Mouse (Mus musculus): ENCODE measurements around the gene Cdc123.
"Not testable (repeated sequence)": the region's sequence is repeated elsewhere in the genome, so short reads cannot be mapped to it uniquely, and the experiment has no call there.

Gene Cdc123

GRCm38 (mm10) chr2:5844873-5845631 is at the start of gene Cdc123, which contains the start of gene Nudt5:
Gene Cdc123, minus strand, starts transcription at chr2:5845164.
Gene Nudt5, plus strand, starts transcription at chr2:5845019.
- peak; percentile 89 for DNase-seq (ENCODE audit: low read depth, low spot score)

- no peak for DNase-seq (ENCODE audit: low read depth, low spot score)
Observed at GRCm38 (mm10) chr2:5894296-5894695, 49.3 kb upstream of the Cdc123 start.

- no peak for DNase-seq (ENCODE audit: low read depth, low spot score)
Observed at GRCm38 (mm10) chr2:5889412-5889811, 44.4 kb upstream of the Cdc123 start.

- DNase-seq (ENCODE audit: low read depth, low spot score), result no peak
Observed at GRCm38 (mm10) chr2:5888865-5889264, 43.9 kb upstream of the Cdc123 start.

GRCm38 (mm10) chr2:5877446-5877845 is 32.5 kb upstream of the Cdc123 start:
- DNase-seq (ENCODE audit: low read depth, low spot score), result no peak

GRCm38 (mm10) chr2:5869746-5870145 is 24.8 kb upstream of the Cdc123 start:
- no peak for DNase-seq (ENCODE audit: low read depth, low spot score)

- DNase-seq (ENCODE audit: low read depth, low spot score), result no peak
Observed at GRCm38 (mm10) chr2:5867681-5868080, 22.7 kb upstream of the Cdc123 start.

- DNase-seq (ENCODE audit: low read depth, low spot score), result no peak
Observed at GRCm38 (mm10) chr2:5862834-5863233, 17.9 kb upstream of the Cdc123 start, which contains the start of gene Gm13199. Gene Gm13199, minus strand, starts transcription at chr2:5862934.

GRCm38 (mm10) chr2:5851866-5852265 is 6.9 kb upstream of the Cdc123 start:
- no peak for DNase-seq (ENCODE audit: low read depth, low spot score)

GRCm38 (mm10) chr2:5851116-5851515 is 6.2 kb upstream of the Cdc123 start:
- DNase-seq (ENCODE audit: low read depth, low spot score), result no peak

- no peak for DNase-seq (ENCODE audit: low read depth, low spot score)
Observed at GRCm38 (mm10) chr2:5845826-5846225, 862 bp upstream of the Cdc123 start.

GRCm38 (mm10) chr2:5844181-5844872 is 637 bp downstream of the Cdc123 start:
- no peak for DNase-seq (ENCODE audit: low read depth, low spot score)

- DNase-seq (ENCODE audit: low read depth, low spot score), result no peak
Observed at GRCm38 (mm10) chr2:5840815-5841214, 4.1 kb downstream of the Cdc123 start.

GRCm38 (mm10) chr2:5825265-5825913 is 19.6 kb downstream of the Cdc123 start:
- no peak for DNase-seq (ENCODE audit: low read depth, low spot score)

- DNase-seq (ENCODE audit: low read depth, low spot score), result no peak
Observed at GRCm38 (mm10) chr2:5824685-5825084, 20.3 kb downstream of the Cdc123 start.

GRCm38 (mm10) chr2:5824213-5824612 is 20.8 kb downstream of the Cdc123 start:
- DNase-seq (ENCODE audit: low read depth, low spot score), result peak; percentile 16

- no peak for DNase-seq (ENCODE audit: low read depth, low spot score)
Observed at GRCm38 (mm10) chr2:5822449-5822848, 22.5 kb downstream of the Cdc123 start.

GRCm38 (mm10) chr2:5821264-5821663 is 23.7 kb downstream of the Cdc123 start:
- no peak for DNase-seq (ENCODE audit: low read depth, low spot score)

GRCm38 (mm10) chr2:5811235-5811782 is 33.7 kb downstream of the Cdc123 start:
- no peak for DNase-seq (ENCODE audit: low read depth, low spot score)

- DNase-seq (ENCODE audit: low read depth, low spot score), result no peak
Observed at GRCm38 (mm10) chr2:5810036-5810718, 34.8 kb downstream of the Cdc123 start.

GRCm38 (mm10) chr2:5806201-5806600 is 38.8 kb downstream of the Cdc123 start:
- DNase-seq (ENCODE audit: low read depth, low spot score), result not testable (repeated sequence)
